Mouse (Mus musculus) limb, embryonic 13.5 days (tissue): ENCODE measurements around the gene Folr2. TPM values are rescaled to one million over a fixed set of nuclear protein-coding genes. Genes with fewer than 3 reads are reported as not detected.

Source experiments
- ATAC-seq: fragments of 200-750 bp; cut with Nextera tagmentation; 2 replicates; pipeline ENCODE4 v1.8.0; 2017; ENCODE audit warnings: low read depth, moderate number of reproducible peaks, moderate TSS enrichment; ENCODE audit not compliant: low FRiP score
- H3K27ac ChIP-seq: fragments of 300-500 bp; sonication (generic); 2 replicates; pipeline ENCODE4 v1.5.1; 2015; ENCODE audit warnings: inconsistent platforms, mild to moderate bottlenecking, moderate library complexity
- H3K27me3 ChIP-seq: fragments of 300-500 bp; sonication (generic); 2 replicates; pipeline ENCODE4 v1.6.1; 2015; ENCODE audit warnings: mild to moderate bottlenecking, inconsistent platforms
- H3K36me3 ChIP-seq: fragments of 300-500 bp; sonication (generic); 2 replicates; pipeline ENCODE4 v1.6.1; 2015; ENCODE audit warnings: inconsistent platforms, mild to moderate bottlenecking, moderate library complexity
- H3K4me1 ChIP-seq: fragments of 300-500 bp; sonication (generic); 2 replicates; pipeline ENCODE4 v1.6.1; 2015; ENCODE audit warnings: inconsistent platforms
- H3K4me2 ChIP-seq: fragments of 300-500 bp; sonication (generic); replicated peaks from 2 replicates; pipeline ENCODE4 v1.6.1; 2015; ENCODE audit warnings: inconsistent platforms, mild to moderate bottlenecking, moderate library complexity
- H3K4me3 ChIP-seq: fragments of 300-500 bp; sonication (generic); 2 replicates; pipeline ENCODE4 v1.5.1; 2015; ENCODE audit warnings: moderate library complexity, mild to moderate bottlenecking, inconsistent platforms
- H3K9ac ChIP-seq: fragments of 300-500 bp; sonication (generic); 2 replicates; pipeline ENCODE4 v1.6.1; 2015; ENCODE audit warnings: mild to moderate bottlenecking, inconsistent platforms
- H3K9me3 ChIP-seq: fragments of 300-500 bp; sonication (generic); 2 replicates; pipeline ENCODE4 v1.6.1; 2016; ENCODE audit warnings: inconsistent platforms
- WGBS: fragments of 180-500 bp; shearing (Covaris S2); methylation state at CpG from one replicate; pipeline ENCODE4 v1.1.7; 2015; 5-methylcytosine and 5-hydroxymethylcytosine counted together
- polyA plus RNA-seq: library from polyadenylated mRNA; unstranded; fragments of >200 nt; fragmentation: Nextera tagmentation; extraction: Ambion mirVana; gene quantifications from 2 replicates; pipeline ENCODE4 v1.2.1, GENCODE M21; 2015

Folr2 gene
- polyA plus RNA-seq = 0.51 and 1.4 TPM in 2 replicates

- Histone ChIP-seq H3K4me2 (no peak within 1 kb of the TSS), H3K27ac (no peak within 1 kb of the TSS), H3K4me1 (no peaks in the 10 kb centered on the region), H3K9ac (no peak within 1 kb of the TSS), H3K27me3 (no peaks in the 10 kb centered on the region), H3K9me3 (no peaks in the 10 kb centered on the region), H3K36me3 (no peaks in the 10 kb centered on the region), H3K4me3 (no peak within 1 kb of the TSS)
- 92% methylated on average over 4 of the region's 4 CpGs for WGBS
- ATAC-seq = no peak
Measured at GRCm38 (mm10) chr7:101857094-101857493, at the start of gene Folr2. Folr2 (minus strand) TSS chr7:101857194.

GRCm38 (mm10) chr7:101906696-101907095, 49.7 kb upstream of the Folr2 start:
- no peaks in the 10 kb centered on the region for H3K27me3 ChIP-seq
- ATAC-seq = no peak
- H3K27ac ChIP-seq = no peak overlapping the region
- peak overlapping the region; percentile 88 for H3K9ac ChIP-seq
- H3K9me3 ChIP-seq = no peaks in the 10 kb centered on the region
- peak overlapping the region; percentile 81 for H3K4me3 ChIP-seq
- H3K4me2 ChIP-seq = peak overlapping the region; percentile 82
- 66% methylated on average over 8 of the region's 8 CpGs for WGBS
- peaks cover 34% of the 10 kb centered on the region for H3K36me3 ChIP-seq
- peaks cover 16% of the 10 kb centered on the region for H3K4me1 ChIP-seq

GRCm38 (mm10) chr7:101906287-101906681, 49.3 kb upstream of the Folr2 start, which contains the start of gene Tomt:
Tomt (minus strand) TSS chr7:101906359.
- H3K27ac ChIP-seq = peak within 1 kb of the TSS; percentile 95
- peak within 1 kb of the TSS; percentile 82 for H3K4me2 ChIP-seq
- no peaks in the 10 kb centered on the region for H3K27me3 ChIP-seq
- peak within 1 kb of the TSS; percentile 81 for H3K4me3 ChIP-seq
- H3K9ac ChIP-seq = peak within 1 kb of the TSS; percentile 88
- peaks cover 30% of the 10 kb centered on the region for H3K36me3 ChIP-seq
- 11% methylated on average over 11 of the region's 11 CpGs for WGBS
- no peaks in the 10 kb centered on the region for H3K9me3 ChIP-seq
- H3K4me1 ChIP-seq = peaks cover 16% of the 10 kb centered on the region
- no peak for ATAC-seq

- H3K9me3 ChIP-seq = no peaks in the 10 kb centered on the region
- peak within 1 kb of the TSS; percentile 88 for H3K9ac ChIP-seq
- no peaks in the 10 kb centered on the region for H3K27me3 ChIP-seq
- WGBS = under 1% methylated on average over 61 of the region's 61 CpGs
- H3K27ac ChIP-seq = peak within 1 kb of the TSS; percentile 95
- peak; percentile 99 for ATAC-seq
- H3K4me2 ChIP-seq = peak within 1 kb of the TSS; percentile 82
- peak within 1 kb of the TSS; percentile 81 for H3K4me3 ChIP-seq
- H3K4me1 ChIP-seq = peaks cover 16% of the 10 kb centered on the region
- H3K36me3 ChIP-seq = peaks cover 29% of the 10 kb centered on the region
Measured at GRCm38 (mm10) chr7:101905561-101906286, 48.7 kb upstream of the Folr2 start, which contains the start of gene Lamtor1. Lamtor1 (plus strand) TSS chr7:101905904.

- Histone ChIP-seq H3K36me3 (peaks cover 20% of the 10 kb centered on the region), H3K4me2 (no peak overlapping the region), H3K9me3 (no peaks in the 10 kb centered on the region), H3K27ac (no peak overlapping the region), H3K4me3 (no peak overlapping the region), H3K9ac (no peak overlapping the region), H3K4me1 (peaks cover 16% of the 10 kb centered on the region), H3K27me3 (no peaks in the 10 kb centered on the region)
- ATAC-seq = no peak
Measured at GRCm38 (mm10) chr7:101902846-101903245, 45.9 kb upstream of the Folr2 start.

GRCm38 (mm10) chr7:101901969-101902368, 45.0 kb upstream of the Folr2 start:
- no peak overlapping the region for H3K9ac ChIP-seq
- no peak overlapping the region for H3K4me3 ChIP-seq
- no peak overlapping the region for H3K4me2 ChIP-seq
- no peak for ATAC-seq
- no peaks in the 10 kb centered on the region for H3K9me3 ChIP-seq
- no peak overlapping the region for H3K27ac ChIP-seq
- H3K27me3 ChIP-seq = no peaks in the 10 kb centered on the region
- WGBS = 90% methylated on average over 10 of the region's 10 CpGs
- H3K4me1 ChIP-seq = peaks cover 16% of the 10 kb centered on the region
- H3K36me3 ChIP-seq = peaks cover 20% of the 10 kb centered on the region

- peaks cover 20% of the 10 kb centered on the region for H3K36me3 ChIP-seq
- 90% methylated on average over 16 of the region's 16 CpGs for WGBS
- peaks cover 9% of the 10 kb centered on the region for H3K4me1 ChIP-seq
- no peaks in the 10 kb centered on the region for H3K27me3 ChIP-seq
- no peak overlapping the region for H3K27ac ChIP-seq
- ATAC-seq = no peak
- H3K9me3 ChIP-seq = no peaks in the 10 kb centered on the region
- H3K4me2 ChIP-seq = no peak overlapping the region
- peak overlapping the region; percentile 19 for H3K9ac ChIP-seq
- no peak overlapping the region for H3K4me3 ChIP-seq
Measured at GRCm38 (mm10) chr7:101900331-101901097, 43.5 kb upstream of the Folr2 start.

GRCm38 (mm10) chr7:101896104-101897066, 39.4 kb upstream of the Folr2 start:
- peak overlapping the region; percentile 93 for H3K27ac ChIP-seq
- H3K4me1 ChIP-seq = peaks cover 5% of the 10 kb centered on the region; the same call in 1 of the 2 replicates
- peak overlapping the region; percentile 56 for H3K4me3 ChIP-seq
- H3K27me3 ChIP-seq = no peaks in the 10 kb centered on the region
- H3K9me3 ChIP-seq = no peaks in the 10 kb centered on the region
- H3K36me3 ChIP-seq = peaks cover 10% of the 10 kb centered on the region; the same call in 1 of the 2 replicates
- peak overlapping the region; percentile 58 for H3K9ac ChIP-seq
- WGBS = under 1% methylated on average over 57 of the region's 57 CpGs
- ATAC-seq = peak; percentile 98
- H3K4me2 ChIP-seq = peak overlapping the region; percentile 63

GRCm38 (mm10) chr7:101895695-101896094, 38.7 kb upstream of the Folr2 start:
- peak overlapping the region; percentile 63 for H3K4me2 ChIP-seq
- WGBS = 33% methylated on average over 9 of the region's 9 CpGs
- peak overlapping the region; percentile 58; the same call in 1 of the 2 replicates for H3K9ac ChIP-seq
- peak overlapping the region; percentile 56 for H3K4me3 ChIP-seq
- no peaks in the 10 kb centered on the region for H3K9me3 ChIP-seq
- no peaks in the 10 kb centered on the region for H3K27me3 ChIP-seq
- peak overlapping the region; percentile 44; the same call in 1 of the 2 replicates for H3K27ac ChIP-seq
- H3K36me3 ChIP-seq = peaks cover 5% of the 10 kb centered on the region; the same call in 1 of the 2 replicates
- H3K4me1 ChIP-seq = peaks cover 5% of the 10 kb centered on the region; the same call in 1 of the 2 replicates
- no peak for ATAC-seq

- ATAC-seq = no peak
- Histone ChIP-seq H3K9ac (no peak overlapping the region), H3K9me3 (no peaks in the 10 kb centered on the region), H3K4me2 (no peak overlapping the region), H3K4me3 (no peak overlapping the region), H3K36me3 (no peaks in the 10 kb centered on the region), H3K27me3 (no peaks in the 10 kb centered on the region), H3K27ac (no peak overlapping the region), H3K4me1 (no peaks in the 10 kb centered on the region)
- 88% methylated on average over 4 of the region's 4 CpGs for WGBS
Measured at GRCm38 (mm10) chr7:101888460-101888859, 31.5 kb upstream of the Folr2 start.

GRCm38 (mm10) chr7:101886274-101886673, 29.3 kb upstream of the Folr2 start:
- H3K4me1 ChIP-seq = no peaks in the 10 kb centered on the region
- no peaks in the 10 kb centered on the region for H3K27me3 ChIP-seq
- no peak overlapping the region for H3K4me2 ChIP-seq
- no peaks in the 10 kb centered on the region for H3K36me3 ChIP-seq
- 85% methylated on average over 6 of the region's 6 CpGs for WGBS
- no peaks in the 10 kb centered on the region for H3K9me3 ChIP-seq
- no peak overlapping the region for H3K4me3 ChIP-seq
- no peak overlapping the region for H3K9ac ChIP-seq
- H3K27ac ChIP-seq = no peak overlapping the region
- ATAC-seq = no peak
